Mouse (Mus musculus) CH12.LX (cell line): Measurements from ENCODE around the gene Fam83c. TPM values are rescaled to one million over a fixed set of nuclear protein-coding genes. Genes with fewer than 3 reads are reported as not detected.
"Not testable (repeated sequence)": the region's sequence is repeated elsewhere in the genome, so short reads cannot be mapped to it uniquely, and the experiment has no call there.

Experiments
- DNase-seq: peaks from one replicate; pipeline ENCODE4 v3.0.0-alpha.2; 2013; ENCODE audit errors: extremely low read depth
- H3K27ac ChIP-seq: 2 replicates; pipeline ENCODE4 v1.5.1; 2012; ENCODE audit warnings: low read depth, mild to moderate bottlenecking, control low read depth, moderate library complexity; ENCODE audit not compliant: insufficient read depth
- H3K27me3 ChIP-seq: replicated peaks from 2 replicates; pipeline ENCODE3; 2012; ENCODE audit warnings: inconsistent platforms
- H3K36me3 ChIP-seq, 2 experiments: replicated peaks in 1 of 2; 2 replicates each; pipeline versions ENCODE3 to v1.6.1; 2012; ENCODE audit warnings: inconsistent platforms in 1 of 2, low read length in 1 of 2, mild to moderate bottlenecking in 1 of 2, mixed read lengths in 1 of 2, moderate library complexity in 1 of 2; ENCODE audit not compliant: control insufficient read depth in 1 of 2, insufficient read depth in 1 of 2
- H3K4me1 ChIP-seq, 2 experiments: 2 replicates each; pipeline ENCODE4 v1.6.1; 2012; ENCODE audit warnings: inconsistent platforms in 1 of 2, moderate library complexity in 1 of 2; ENCODE audit not compliant: insufficient read depth in 2 of 2, control insufficient read depth in 1 of 2
- H3K4me2 ChIP-seq: 2 replicates; pipeline ENCODE4 v1.6.1; 2012; ENCODE audit warnings: low read depth, mild to moderate bottlenecking, control low read depth; ENCODE audit not compliant: poor library complexity, insufficient read depth, severe bottlenecking
- H3K4me3 ChIP-seq, 3 experiments: fragments of 150-350 bp in 1 of 3; sonication (generic) in 1 of 3; replicated peaks in 1 of 3; 2 replicates each; pipeline versions ENCODE3 to v1.5.1; 2011 to 2012; ENCODE audit warnings: low read depth in 2 of 3, low read length in 2 of 3, mild to moderate bottlenecking in 2 of 3, moderate library complexity in 2 of 3, control low read depth in 1 of 3, improper control_type of control experiment in 1 of 3, inconsistent platforms in 1 of 3, mixed read lengths in 1 of 3; ENCODE audit not compliant: poor library complexity in 1 of 3
- H3K79me2 ChIP-seq: replicated peaks from 2 replicates; pipeline ENCODE4 v1.6.1; 2012; ENCODE audit warnings: mild to moderate bottlenecking, moderate library complexity; ENCODE audit not compliant: control insufficient read depth, poor library complexity, insufficient read depth, severe bottlenecking; ENCODE audit errors: extremely low read depth
- H3K9ac ChIP-seq: 2 replicates; pipeline ENCODE4 v1.6.1; 2012; ENCODE audit warnings: low read depth, mild to moderate bottlenecking, control low read depth, moderate library complexity; ENCODE audit not compliant: insufficient read depth
- H3K9me3 ChIP-seq: replicated peaks from 2 replicates; pipeline ENCODE3; 2012; ENCODE audit warnings: low read length, inconsistent platforms, mixed read lengths
- BHLHE40 ChIP-seq: IDR thresholded peaks from 2 replicates; pipeline ENCODE4 v1.6.1; 2011; ENCODE audit warnings: mild to moderate bottlenecking, low read depth, low read length, improper control_type of control experiment
- CHD1 ChIP-seq: IDR thresholded peaks from 2 replicates; pipeline ENCODE4 v1.6.1; 2012; ENCODE audit warnings: low read depth, low read length, improper control_type of control experiment, inconsistent platforms
- CTCF ChIP-seq, 2 experiments: IDR thresholded peaks in 1 of 2; conservative IDR thresholded peaks in 1 of 2; 2 replicates each; pipeline ENCODE4 v1.5.1; 2011 to 2012; ENCODE audit warnings: low read depth in 2 of 2, low read length in 2 of 2, improper control_type of control experiment in 1 of 2, inconsistent platforms in 1 of 2, mild to moderate bottlenecking in 1 of 2, moderate library complexity in 1 of 2
- ELF1 ChIP-seq: IDR thresholded peaks from 2 replicates; pipeline ENCODE4 v1.6.1; 2014; ENCODE audit warnings: low read depth, mild to moderate bottlenecking, inconsistent platforms, low read length, improper control_type of control experiment
- HCFC1 ChIP-seq: IDR thresholded peaks from 2 replicates; pipeline ENCODE4 v1.6.1; 2012; ENCODE audit warnings: low read depth, mild to moderate bottlenecking, inconsistent platforms, low read length, improper control_type of control experiment
- IRF4 ChIP-seq: IDR thresholded peaks from 2 replicates; pipeline ENCODE4 v1.6.1; 2014; ENCODE audit warnings: low read depth, mild to moderate bottlenecking, inconsistent platforms, low read length, improper control_type of control experiment
- JUND ChIP-seq: conservative IDR thresholded peaks from 2 replicates; pipeline ENCODE4 v1.6.1; 2011; ENCODE audit warnings: low read depth, low read length, improper control_type of control experiment
- KAT2A ChIP-seq: IDR thresholded peaks from 2 replicates; pipeline ENCODE4 v1.6.1; 2012; ENCODE audit warnings: low read length, improper control_type of control experiment, inconsistent platforms; ENCODE audit not compliant: insufficient replicate concordance
- MAFK ChIP-seq: IDR thresholded peaks from 2 replicates; pipeline ENCODE4 v1.6.1; 2011; ENCODE audit warnings: low read length, improper control_type of control experiment; ENCODE audit not compliant: insufficient replicate concordance
- MAX ChIP-seq: IDR thresholded peaks from 2 replicates; pipeline ENCODE4 v1.6.1; 2011; ENCODE audit warnings: low read length, improper control_type of control experiment
- MXI1 ChIP-seq: IDR thresholded peaks from 2 replicates; pipeline ENCODE4 v1.6.1; 2011; ENCODE audit warnings: mild to moderate bottlenecking, low read depth, low read length, improper control_type of control experiment
- NELFE ChIP-seq: IDR thresholded peaks from 2 replicates; pipeline ENCODE4 v1.6.1; 2011; ENCODE audit warnings: low read depth, low read length, improper control_type of control experiment
- NRF1 ChIP-seq: IDR thresholded peaks from 2 replicates; pipeline ENCODE4 v1.6.1; 2014; ENCODE audit warnings: low read depth, mild to moderate bottlenecking, inconsistent platforms, low read length, improper control_type of control experiment, moderate library complexity
- POLR2A ChIP-seq: IDR thresholded peaks from 2 replicates; pipeline ENCODE4 v1.6.1; 2011; ENCODE audit warnings: low read depth, mild to moderate bottlenecking, improper control_type of control experiment, low read length
- SMC3 ChIP-seq: IDR thresholded peaks from 2 replicates; pipeline ENCODE4 v1.6.1; 2011; ENCODE audit warnings: low read depth, low read length, improper control_type of control experiment
- USF1 ChIP-seq: IDR thresholded peaks from 2 replicates; pipeline ENCODE4 v1.6.1; 2014; ENCODE audit warnings: low read depth, mild to moderate bottlenecking, inconsistent platforms, low read length, improper control_type of control experiment
- ZKSCAN1 ChIP-seq: IDR thresholded peaks from 2 replicates; pipeline ENCODE4 v1.6.1; 2012; ENCODE audit warnings: low read depth, inconsistent platforms, low read length, improper control_type of control experiment, borderline replicate concordance
- ZNF384 ChIP-seq: IDR thresholded peaks from 2 replicates; pipeline ENCODE4 v1.6.1; 2012; ENCODE audit warnings: low read depth, low read length, improper control_type of control experiment, inconsistent platforms
- dilution Hi-C: fragments of 300-500 bp; cut with MboI; formaldehyde crosslinking; loops from 2 replicates; pipeline ENCODE4 v1.14.3; 2020; ENCODE audit warnings: low sequenced_read_pairs; ENCODE audit not compliant: extremely low pct_unique_long_range_greater_than_20kb, extremely low pct_ligation_motif_present
- in situ Hi-C: fragments of 300-500 bp; cut with MboI; formaldehyde crosslinking; loops from 3 replicates; pipeline ENCODE4 v1.14.3; 2019; ENCODE audit warnings: low sequenced_read_pairs, low pct_ligation_motif_present, low pct_unique_long_range_greater_than_20kb, mixed read lengths
- polyA plus RNA-seq: library from polyadenylated mRNA; unstranded; fragments of >175 nt; gene quantifications from 2 replicates; pipeline ENCODE4 v1.2.1, GENCODE M21; 2012; ENCODE audit warnings: low read depth; ENCODE audit not compliant: insufficient read length
- total RNA-seq, 2 experiments: library from RNA; depleted of rRNA; stranded (reverse); fragments of 300-350 nt in 1 of 2; fragments of >200 nt in 1 of 2; gene quantifications; 2 replicates each; pipeline ENCODE4 v1.2.3; 2012 to 2014

The Fam83c gene
- total and polyA plus RNA-seq, 3 experiments = 0.04 to 0.09 TPM; not detected in 1

GRCm38 (mm10) chr2:155832087-155832486, 2.6 kb downstream of the Fam83c start:
- H3K4me3 ChIP-seq, dilution Hi-C loops, DNase-seq, H3K79me2 ChIP-seq, H3K9ac ChIP-seq, H3K27ac ChIP-seq, H3K4me2 ChIP-seq, H3K36me3 ChIP-seq, H3K9me3 ChIP-seq: not testable (repeated sequence)
- TF ChIP-seq CTCF (conservative IDR thresholded peaks at IDR 0.05 in 1 of 2, IDR thresholded peaks at IDR 0.05 in 1 of 2; ENCODE audit: low read depth in 2 of 2, low read length in 2 of 2) = peak in 1 of 2 experiments; percentile 26; a peak in 1 of 4 replicates
- Histone ChIP-seq H3K4me1 (peaks cover 4 to 10% of the 10 kb centered on the region in 2 experiments; a peak in 3 of 4 replicates), H3K27me3 (peaks cover 17% of the 10 kb centered on the region)
- in situ Hi-C loops = loop anchor here (25.0 kb wide), 1 partner anchor 305 kb away; the partner anchor contains the start of genes Gm28036, Nfs1 and Romo1

DNA sequence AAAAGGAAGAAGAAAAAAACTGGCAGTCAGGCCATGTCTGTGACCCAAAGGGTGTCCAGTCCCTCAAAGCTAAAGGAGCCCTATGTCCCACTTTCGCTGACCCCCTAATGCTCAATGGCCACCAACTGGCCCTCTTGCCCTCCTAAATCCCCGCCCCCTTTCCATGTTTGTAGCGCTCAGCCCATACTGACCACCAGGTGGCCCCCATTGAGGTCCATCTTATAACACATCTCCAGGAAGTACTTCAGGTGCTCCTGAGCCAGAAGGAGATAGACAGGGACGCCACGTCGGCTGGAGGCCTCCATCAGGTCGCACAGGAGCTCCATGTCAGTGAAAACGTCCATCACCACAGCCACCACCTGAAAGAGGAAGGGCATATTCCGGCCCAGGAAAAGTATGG, 3.4 kb downstream of the Fam83c start:
- H3K4me2 ChIP-seq = no peak overlapping the region

GRCm38 (mm10) chr2:155830841-155831240, 3.8 kb downstream of the Fam83c start:
- Histone ChIP-seq H3K4me1 (peaks cover 4 to 12% of the 10 kb centered on the region in 2 experiments; a peak in 3 of 4 replicates), H3K79me2 (peaks cover 6% of the 10 kb centered on the region), H3K36me3 (no peaks in the 10 kb centered on the region), H3K27ac (no peak overlapping the region), H3K4me2 (no peak overlapping the region), H3K9ac (no peak overlapping the region), H3K9me3 (no peaks in the 10 kb centered on the region), H3K27me3 (peaks cover 11% of the 10 kb centered on the region), H3K4me3 (no peak overlapping the region)
- DNase-seq = no peak
- in situ Hi-C loops = loop anchor here (25.0 kb wide), 1 partner anchor 306 kb away; the partner anchor contains the start of genes Gm28036, Nfs1 and Romo1
- TF ChIP-seq MXI1 (no peak), USF1 (no peak), MAFK (no peak), NRF1 (no peak), POLR2A (no peak), CHD1 (no peak), JUND (no peak), BHLHE40 (no peak)
- dilution Hi-C loops = no loop called here

More for the DNA sequence above, 3.4 kb downstream of the Fam83c start:
- Histone ChIP-seq H3K36me3 (no peaks in the 10 kb centered on the region), H3K4me3 (no peak overlapping the region), H3K4me1 (peaks cover 4 to 12% of the 10 kb centered on the region in 2 experiments; a peak in 3 of 4 replicates), H3K79me2 (peaks cover 2% of the 10 kb centered on the region), H3K27me3 (peaks cover 13% of the 10 kb centered on the region), H3K27ac (no peak overlapping the region), H3K9me3 (no peaks in the 10 kb centered on the region), H3K9ac (no peak overlapping the region)
- TF ChIP-seq MXI1 (no peak), CTCF (conservative IDR thresholded peaks at IDR 0.05 in 1 of 2, IDR thresholded peaks at IDR 0.05 in 1 of 2; ENCODE audit: low read depth in 2 of 2, low read length in 2 of 2) (peak in 1 of 2 experiments; percentile 59; a peak in 2 of 4 replicates), NELFE (no peak), MAX (no peak), HCFC1 (no peak), KAT2A (no peak), ELF1 (peak; percentile 58), IRF4 (no peak), USF1 (no peak), ZKSCAN1 (no peak), JUND (no peak), POLR2A (no peak), ZNF384 (no peak), SMC3 (peak; percentile 46)
- peak; percentile 26 for DNase-seq
- in situ Hi-C loops = loop anchor here (25.0 kb wide), 1 partner anchor 306 kb away; the partner anchor contains the start of genes Gm28036, Nfs1 and Romo1
- dilution Hi-C loops = no loop called here
